Mouse (Mus musculus) bone marrow macrophage, adult 2 months (primary cell): ENCODE results near the gene Ptpra.

Experiments
- CTCF ChIP-seq: IDR thresholded peaks from 2 replicates; pipeline ENCODE4 v1.5.1; 2012; ENCODE audit warnings: low read depth, mild to moderate bottlenecking, low read length, moderate library complexity
- POLR2A ChIP-seq: IDR thresholded peaks from 2 replicates; pipeline ENCODE4 v1.6.1; 2012; ENCODE audit warnings: mild to moderate bottlenecking, low read depth, low read length, borderline replicate concordance

DNA sequence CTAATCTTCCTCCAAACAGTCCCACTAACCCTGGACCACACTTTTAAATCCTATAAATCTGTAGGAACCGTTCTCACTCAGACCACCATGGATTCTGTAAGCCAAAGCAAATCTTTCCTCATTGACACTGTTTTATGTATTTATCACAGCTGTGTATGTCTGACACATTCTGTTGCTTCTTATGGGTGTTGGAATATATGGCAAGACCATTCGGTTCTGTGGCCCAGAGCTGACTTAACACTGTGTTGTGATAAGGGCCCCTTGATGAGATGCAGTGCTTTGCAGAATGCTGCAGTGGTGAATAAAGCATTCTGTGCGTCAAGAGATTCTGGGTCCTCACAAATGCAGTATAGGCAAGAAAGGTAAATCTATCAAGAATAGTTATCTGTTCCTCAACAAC lies 17.9 kb upstream of the Ptpra start:
- TF ChIP-seq CTCF (no peak), POLR2A (no peak)
